Mouse (Mus musculus) embryo, embryonic 10 days (tissue): ENCODE measurements around the gene Tbc1d2.
"Not testable (repeated sequence)": the region's sequence is repeated elsewhere in the genome, so short reads cannot be mapped to it uniquely, and the experiment has no call there.

Source experiments
- DNase-seq: peaks from one replicate; pipeline ENCODE4 v3.0.0-alpha.2; 2015; ENCODE audit warnings: low spot score

The Tbc1d2 gene

GRCm38 (mm10) chr4:46580799-46581243, 69.2 kb downstream of the Tbc1d2 start:
- not testable (repeated sequence) for DNase-seq

GRCm38 (mm10) chr4:46578796-46579346, 71.1 kb downstream of the Tbc1d2 start:
- not testable (repeated sequence) for DNase-seq

- DNase-seq, result no peak
These were observed 71.8 kb downstream of the Tbc1d2 start for GRCm38 (mm10) chr4:46578228-46578627.

- DNase-seq, result not testable (repeated sequence)
These were observed 74.3 kb downstream of the Tbc1d2 start for GRCm38 (mm10) chr4:46575509-46576284.

- DNase-seq, result no peak
These were observed 75.2 kb downstream of the Tbc1d2 start for GRCm38 (mm10) chr4:46574841-46575240.

- no peak for DNase-seq
These were observed 75.8 kb downstream of the Tbc1d2 start for GRCm38 (mm10) chr4:46574024-46574753.

GRCm38 (mm10) chr4:46572616-46573015, 77.4 kb downstream of the Tbc1d2 start:
- no peak for DNase-seq

- no peak for DNase-seq
These were observed 78.3 kb downstream of the Tbc1d2 start for GRCm38 (mm10) chr4:46571744-46572143.

- peak; percentile 30 for DNase-seq
These were observed 80.3 kb downstream of the Tbc1d2 start for GRCm38 (mm10) chr4:46569671-46570070.

- no peak for DNase-seq
These were observed 81.8 kb downstream of the Tbc1d2 start for GRCm38 (mm10) chr4:46568169-46568568.

GRCm38 (mm10) chr4:46566931-46567671, 82.9 kb downstream of the Tbc1d2 start:
- DNase-seq, result no peak

GRCm38 (mm10) chr4:46565393-46565955, 84.5 kb downstream of the Tbc1d2 start:
- DNase-seq, result no peak

GRCm38 (mm10) chr4:46564247-46564646, 85.8 kb downstream of the Tbc1d2 start:
- DNase-seq, result no peak

- no peak for DNase-seq
These were observed 86.2 kb downstream of the Tbc1d2 start for GRCm38 (mm10) chr4:46563847-46564246.

GRCm38 (mm10) chr4:46562841-46563240, 87.2 kb downstream of the Tbc1d2 start:
- DNase-seq, result no peak

GRCm38 (mm10) chr4:46562037-46562436, 88.0 kb downstream of the Tbc1d2 start:
- no peak for DNase-seq

GRCm38 (mm10) chr4:46560069-46560705, 89.8 kb downstream of the Tbc1d2 start:
- DNase-seq, result no peak

GRCm38 (mm10) chr4:46558672-46559667, 91.0 kb downstream of the Tbc1d2 start:
- DNase-seq, result no peak

GRCm38 (mm10) chr4:46556933-46557332, 93.1 kb downstream of the Tbc1d2 start:
- DNase-seq, result no peak

GRCm38 (mm10) chr4:46555762-46556161, 94.2 kb downstream of the Tbc1d2 start:
- DNase-seq, result no peak
